Mouse (Mus musculus): ENCODE data around the gene Henmt1.

GRCm38 (mm10) chr3:108989971-108990548, 50.4 kb downstream of the Henmt1 start:
- TF ChIP-seq E2F4 (IDR thresholded peaks at IDR 0.05; ENCODE audit: borderline replicate concordance, low read depth, low read length) (no peak), ZNF384 (IDR thresholded peaks at IDR 0.05; ENCODE audit: low read depth, low read length) (no peak), SMC3 (IDR thresholded peaks at IDR 0.05; ENCODE audit: low read depth, low read length) (no peak), GATA1 (IDR thresholded peaks at IDR 0.05; ENCODE audit: low read depth, low read length) (no peak)
